Mouse (Mus musculus): Measurements from ENCODE around the gene Vezt.

Gene Vezt

GRCm38 (mm10) chr10:93909015-93909414 lies 126.6 kb downstream of the Vezt start:
- no peak for DNase-seq

GRCm38 (mm10) chr10:93908540-93908939 lies 127.1 kb downstream of the Vezt start:
- no peak for DNase-seq

- no peak for DNase-seq
These were observed 128.2 kb downstream of the Vezt start for GRCm38 (mm10) chr10:93907376-93907775.

- DNase-seq: no peak
These were observed 135.7 kb downstream of the Vezt start for GRCm38 (mm10) chr10:93899907-93900306.

- DNase-seq: no peak
These were observed 136.3 kb downstream of the Vezt start for GRCm38 (mm10) chr10:93899303-93899702.

- DNase-seq: no peak
These were observed 138.5 kb downstream of the Vezt start, which contains the start of gene Metap2 for GRCm38 (mm10) chr10:93897043-93897646. TSS of gene Metap2 (minus strand) at chr10:93897093.

GRCm38 (mm10) chr10:93892551-93892950 lies 143.1 kb downstream of the Vezt start:
- DNase-seq: no peak

- DNase-seq: no peak
These were observed 144.6 kb downstream of the Vezt start for GRCm38 (mm10) chr10:93891031-93891430.

GRCm38 (mm10) chr10:93890565-93890964 lies 145.1 kb downstream of the Vezt start:
- no peak for DNase-seq

GRCm38 (mm10) chr10:93889976-93890375 lies 145.6 kb downstream of the Vezt start:
- no peak for DNase-seq

- peak; percentile 88 for DNase-seq
These were observed 146.1 kb downstream of the Vezt start for GRCm38 (mm10) chr10:93889579-93889950.

Measured in right cerebral cortex, postnatal 4 days (tissue).